ENCODE assay signal across 7 mouse cellular contexts in the genomic region with DNA sequence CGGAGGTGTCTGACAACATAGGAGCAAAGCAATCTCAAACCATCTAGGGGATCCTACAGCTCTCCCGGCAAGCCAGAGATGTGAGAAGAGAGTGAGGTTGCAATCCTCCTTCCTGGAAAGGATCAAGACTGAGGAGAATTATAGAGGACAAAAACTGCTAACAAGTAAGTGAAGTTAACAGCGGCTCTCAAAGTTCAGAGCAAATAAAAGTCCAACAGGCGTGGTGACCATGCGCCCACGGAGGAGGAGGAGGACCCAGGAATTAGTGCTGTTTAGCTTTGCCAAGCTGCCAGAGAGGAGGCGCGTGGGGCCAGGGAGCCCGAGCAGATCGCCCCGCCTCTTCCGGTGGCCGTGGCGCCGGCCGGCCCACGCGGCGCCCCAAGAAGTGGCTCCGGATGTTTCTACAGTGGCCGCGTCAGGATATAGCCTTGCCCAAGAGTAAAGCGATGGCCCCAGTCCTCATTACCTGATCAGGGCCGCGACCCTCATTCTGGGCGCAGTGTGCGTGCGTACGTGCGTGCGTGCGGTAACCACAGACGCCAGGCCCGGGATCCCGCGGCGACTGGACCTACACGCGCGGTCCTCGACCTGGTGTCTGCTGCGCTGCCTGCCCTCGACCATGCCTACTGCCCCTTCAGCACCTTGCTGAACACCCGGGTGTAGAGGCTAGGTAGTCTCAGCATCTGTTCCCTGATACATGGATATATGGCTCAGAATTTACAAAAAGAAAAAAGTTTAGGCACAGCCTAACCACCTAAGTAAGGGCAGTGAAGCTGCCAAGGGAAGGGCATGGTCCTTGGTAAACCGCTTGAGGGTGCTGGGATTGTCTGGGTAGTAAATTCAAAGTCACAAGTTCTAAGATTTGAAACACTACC. TPM values are rescaled to one million over a fixed set of nuclear protein-coding genes. Genes with fewer than 3 reads are reported as not detected.
DNase-seq lines count a peak whose midpoint lies in the region; ATAC-seq lines count a peak whose summit lies in the region.

A gene (minus strand): TSS at position 600 of the 875 bp plus-strand sequence.

- peak; percentile 79 for DNase-seq in adrenal gland, postnatal 25 days
- DNase-seq in heart, adult 11 months: peak; percentile 99
- DNase-seq in kidney, adult 18-20 months: peak; percentile 91
- peak; percentile 91 for DNase-seq in limb, embryonic 11.5 days (ENCODE audit: low spot score)
- peak; percentile 92 for DNase-seq in midbrain, embryonic 14.5 days
- DNase-seq in spleen, adult 18-20 months: peak; percentile 69 to 84

- no peaks in the 10 kb centered on the region for H3K9me3 ChIP-seq in embryonic facial prominence, embryonic 12.5 days
- H3K9me3 ChIP-seq in limb, embryonic 11.5 days (ENCODE audit: control insufficient read depth, low read length): no peaks in the 10 kb centered on the region
- no peaks in the 10 kb centered on the region for H3K9me3 ChIP-seq in midbrain, embryonic 14.5 days (ENCODE audit: control insufficient read depth, low read length)

- H3K27me3 ChIP-seq in embryonic facial prominence, embryonic 12.5 days: no peaks in the 10 kb centered on the region
- H3K27me3 ChIP-seq in limb, embryonic 11.5 days (ENCODE audit: control insufficient read depth, insufficient read depth, low read length): no peaks in the 10 kb centered on the region
- no peaks in the 10 kb centered on the region for H3K27me3 ChIP-seq in midbrain, embryonic 14.5 days (ENCODE audit: control insufficient read depth, insufficient read depth, low read length)

- H3K36me3 ChIP-seq in embryonic facial prominence, embryonic 12.5 days: no peaks in the 10 kb centered on the region
- H3K36me3 ChIP-seq in limb, embryonic 11.5 days (ENCODE audit: control insufficient read depth, insufficient read depth, low read length): no peaks in the 10 kb centered on the region
- H3K36me3 ChIP-seq in midbrain, embryonic 14.5 days (ENCODE audit: control insufficient read depth, insufficient read depth, low read length): no peaks in the 10 kb centered on the region

- ATAC-seq in embryonic facial prominence, embryonic 12.5 days (ENCODE audit: insufficient number of reproducible peaks, insufficient read depth, low FRiP score, low TSS enrichment): peak; percentile 98
- peak; percentile 93 for ATAC-seq in limb, embryonic 11.5 days (ENCODE audit: insufficient number of reproducible peaks, low FRiP score, low TSS enrichment, low read depth)
- ATAC-seq in midbrain, embryonic 14.5 days (ENCODE audit: low FRiP score, low TSS enrichment): peak; percentile 95

- H3K9ac ChIP-seq in embryonic facial prominence, embryonic 12.5 days: peak within 1 kb of the TSS; percentile 71
- peak within 1 kb of the TSS; percentile 79 for H3K9ac ChIP-seq in limb, embryonic 11.5 days (ENCODE audit: low read length)
- peak within 1 kb of the TSS; percentile 60 for H3K9ac ChIP-seq in midbrain, embryonic 14.5 days (replicated peaks; ENCODE audit: low read length)

- peaks cover 5% of the 10 kb centered on the region; the same call in 1 of the 2 replicates for H3K4me1 ChIP-seq in embryonic facial prominence, embryonic 12.5 days
- H3K4me1 ChIP-seq in limb, embryonic 11.5 days (ENCODE audit: control insufficient read depth, insufficient read depth, low read length): no peaks in the 10 kb centered on the region
- H3K4me1 ChIP-seq in midbrain, embryonic 14.5 days (ENCODE audit: control insufficient read depth, insufficient read depth, low read length): 0 out of 2 replicates have a peak, but pooled peaks cover 6% of the 10 kb centered on the region

- under 1% methylated on average over 45 of the region's 45 CpGs for WGBS in embryonic facial prominence, embryonic 12.5 days
- WGBS in limb, embryonic 11.5 days: under 1% methylated on average over 45 of the region's 45 CpGs
- WGBS in midbrain, embryonic 14.5 days: under 1% methylated on average over 45 of the region's 45 CpGs

- peak within 1 kb of the TSS; percentile 51 for H3K4me2 ChIP-seq in embryonic facial prominence, embryonic 12.5 days (replicated peaks)
- peak within 1 kb of the TSS; percentile 55 for H3K4me2 ChIP-seq in limb, embryonic 11.5 days (ENCODE audit: low read depth, severe bottlenecking)
- H3K4me2 ChIP-seq in midbrain, embryonic 14.5 days (ENCODE audit: low read length): peak within 1 kb of the TSS; percentile 56

- peak within 1 kb of the TSS; percentile 91 for H3K27ac ChIP-seq in embryonic facial prominence, embryonic 12.5 days
- H3K27ac ChIP-seq in limb, embryonic 11.5 days (replicated peaks; ENCODE audit: low read depth, low read length): peak within 1 kb of the TSS; percentile 79
- peak within 1 kb of the TSS; percentile 91 for H3K27ac ChIP-seq in midbrain, embryonic 14.5 days (replicated peaks; ENCODE audit: low read depth, low read length)

- peak within 1 kb of the TSS; percentile 56 for H3K4me3 ChIP-seq in embryonic facial prominence, embryonic 12.5 days
- H3K4me3 ChIP-seq in limb, embryonic 11.5 days (ENCODE audit: low read depth, low read length): peak within 1 kb of the TSS; percentile 60
- peak within 1 kb of the TSS; percentile 56 for H3K4me3 ChIP-seq in midbrain, embryonic 14.5 days (replicated peaks; ENCODE audit: low read depth, low read length)

RNA-seq across cellular contexts. Expression of the gene that starts here (rescaled TPM):
- total RNA-seq in adrenal gland, postnatal 25 days (2021): 19.4 and 20.0 TPM in 2 replicates
- polyA plus RNA-seq in embryonic facial prominence, embryonic 12.5 days (2016; fragmentation: Nextera tagmentation; extraction: Ambion mirVana): 26.9 and 28.4 TPM in 2 replicates
- 23.3 and 24.3 TPM in 2 replicates for polyA plus RNA-seq in limb, embryonic 11.5 days (2014; fragmentation: Nextera tagmentation; extraction: Ambion mirVana)
- polyA plus RNA-seq in midbrain, embryonic 14.5 days (2014; fragmentation: Nextera tagmentation; extraction: Ambion mirVana): 13.5 and 14.0 TPM in 2 replicates

Comparison
In these comparisons a context has a peak if more than half of its experiments do, and no peak if none do; other contexts are left out.
1. Peak in every context shown above with its lines: DNase-seq, ATAC-seq, H3K4me3 ChIP-seq and H3K27ac ChIP-seq.